Mouse (Mus musculus) heart, embryonic 10.5 days (tissue): Measurements from ENCODE around the gene Mnat1. TPM values are rescaled to one million over a fixed set of nuclear protein-coding genes. Genes with fewer than 3 reads are reported as not detected.

Source experiments
- DNase-seq: peaks from one replicate; pipeline ENCODE4 v3.0.0-alpha.2; 2017; ENCODE audit warnings: low spot score
- H3K27ac ChIP-seq: fragments of 300-500 bp; sonication (generic); 2 replicates; pipeline ENCODE4 v1.5.1; 2016; ENCODE audit warnings: mild to moderate bottlenecking
- H3K27me3 ChIP-seq: fragments of 300-500 bp; sonication (generic); 2 replicates; pipeline ENCODE4 v1.6.1; 2016; ENCODE audit warnings: mild to moderate bottlenecking; ENCODE audit not compliant: poor library complexity, insufficient read depth, severe bottlenecking
- H3K36me3 ChIP-seq: fragments of 300-500 bp; sonication (generic); 2 replicates; pipeline ENCODE4 v1.6.1; 2016; ENCODE audit warnings: mild to moderate bottlenecking, moderate library complexity
- H3K4me1 ChIP-seq: fragments of 300-500 bp; sonication (generic); 2 replicates; pipeline ENCODE4 v1.6.1; 2016; ENCODE audit warnings: mild to moderate bottlenecking
- H3K4me3 ChIP-seq: fragments of 300-500 bp; sonication (generic); 2 replicates; pipeline ENCODE4 v1.5.1; 2016; ENCODE audit warnings: mild to moderate bottlenecking, moderate library complexity
- H3K9me3 ChIP-seq: fragments of 300-500 bp; sonication (generic); 2 replicates; pipeline ENCODE4 v1.6.1; 2016; ENCODE audit warnings: mild to moderate bottlenecking, moderate library complexity
- WGBS: fragments of 180-500 bp; shearing (Covaris S2); methylation state at CpG from one replicate; pipeline ENCODE4 v1.1.7; 2016; 5-methylcytosine and 5-hydroxymethylcytosine counted together
- polyA plus RNA-seq: library from polyadenylated mRNA; unstranded; fragments of >200 nt; fragmentation: Nextera tagmentation; extraction: Ambion mirVana; gene quantifications from 2 replicates; pipeline ENCODE4 v1.2.1, GENCODE M21; 2016

Gene Mnat1
- polyA plus RNA-seq, 1 experiment from 2014 or later, result 32.7 TPM

DNA sequence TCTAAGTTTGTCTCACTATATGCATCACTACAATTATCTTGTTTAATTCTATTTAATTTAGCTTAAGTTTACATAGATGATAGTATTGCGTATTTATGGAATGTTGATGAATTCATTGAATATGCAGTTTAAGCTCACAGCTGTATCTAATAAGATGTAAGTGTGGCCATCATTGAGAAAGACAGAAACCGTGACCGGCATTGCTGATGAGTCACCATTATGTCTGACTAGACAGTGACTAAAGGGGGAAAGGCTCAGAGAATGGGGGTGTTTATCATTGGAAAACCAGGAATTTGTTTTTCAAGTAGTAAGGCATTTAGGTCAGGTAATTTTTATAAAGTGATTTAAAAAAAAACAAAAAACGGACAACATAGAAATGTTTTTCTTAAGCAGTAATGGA lies 184.2 kb downstream of the Mnat1 start:
- Histone ChIP-seq H3K27ac (no peak overlapping the region), H3K4me3 (no peak overlapping the region), H3K9me3 (no peaks in the 10 kb centered on the region), H3K27me3 (no peaks in the 10 kb centered on the region), H3K36me3 (peaks cover 9% of the 10 kb centered on the region; the same call in 1 of the 2 replicates), H3K4me1 (no peaks in the 10 kb centered on the region)
- 87% methylated on average over 4 of the region's 4 CpGs for WGBS
- DNase-seq, result no peak

GRCm38 (mm10) chr12:73308711-73309110 lies 185.2 kb downstream of the Mnat1 start:
- no peaks in the 10 kb centered on the region for H3K27me3 ChIP-seq
- no peak overlapping the region for H3K4me3 ChIP-seq
- DNase-seq, result no peak
- no peak overlapping the region for H3K27ac ChIP-seq
- 86% methylated on average over 2 of the region's 2 CpGs for WGBS
- no peaks in the 10 kb centered on the region for H3K9me3 ChIP-seq
- no peaks in the 10 kb centered on the region for H3K4me1 ChIP-seq
- peaks cover 9% of the 10 kb centered on the region; the same call in 1 of the 2 replicates for H3K36me3 ChIP-seq

GRCm38 (mm10) chr12:73317706-73318686 lies 194.5 kb downstream of the Mnat1 start:
- Histone ChIP-seq H3K36me3 (peaks cover 8% of the 10 kb centered on the region; the same call in 1 of the 2 replicates), H3K27ac (no peak overlapping the region), H3K4me3 (no peak overlapping the region), H3K9me3 (no peaks in the 10 kb centered on the region), H3K4me1 (peaks cover 9% of the 10 kb centered on the region), H3K27me3 (no peaks in the 10 kb centered on the region)
- no peak for DNase-seq
- WGBS, result 86% methylated on average over 7 of the region's 7 CpGs

Other genes with a start within 250 kb of the Mnat1 start
- gene Six6, start 183.8 kb upstream of the Mnat1 start, polyA plus RNA-seq, result not detected in 2 replicates
- 4.3 and 4.8 TPM in 2 replicates for gene 4930447C04Rik, start 182.9 kb upstream of the Mnat1 start, polyA plus RNA-seq
- gene Six1, start 69.8 kb upstream of the Mnat1 start, polyA plus RNA-seq, result 2.5 and 5.4 TPM in 2 replicates
- gene Six4, start 10.3 kb upstream of the Mnat1 start, polyA plus RNA-seq, result 3.4 and 5.8 TPM in 2 replicates
- 18.5 and 21.1 TPM in 2 replicates for gene Trmt5, start 163.0 kb downstream of the Mnat1 start, polyA plus RNA-seq
- gene Slc38a6, start 163.1 kb downstream of the Mnat1 start, polyA plus RNA-seq, result 7.0 and 7.3 TPM in 2 replicates